Mouse (Mus musculus) embryonic facial prominence, embryonic 10.5 days (tissue): ENCODE results near the gene Ccdc114. TPM values are rescaled to one million over a fixed set of nuclear protein-coding genes. Genes with fewer than 3 reads are reported as not detected.
"Not testable (repeated sequence)": the region's sequence is repeated elsewhere in the genome, so short reads cannot be mapped to it uniquely, and the experiment has no call there.

Source experiments
- DNase-seq: peaks from one replicate; pipeline ENCODE4 v3.0.0-alpha.2; 2017; ENCODE audit warnings: low spot score
- H3K27ac ChIP-seq: fragments of 300-500 bp; sonication (generic); replicated peaks from 2 replicates; pipeline ENCODE4 v1.5.1; 2016; ENCODE audit warnings: mild to moderate bottlenecking
- H3K27me3 ChIP-seq: fragments of 300-500 bp; sonication (generic); replicated peaks from 2 replicates; pipeline ENCODE4 v1.6.1; 2016; ENCODE audit warnings: low read depth, mild to moderate bottlenecking; ENCODE audit not compliant: poor library complexity, severe bottlenecking
- H3K36me3 ChIP-seq: fragments of 300-500 bp; sonication (generic); replicated peaks from 2 replicates; pipeline ENCODE4 v1.6.1; 2016; ENCODE audit warnings: mild to moderate bottlenecking, moderate library complexity
- H3K4me1 ChIP-seq: fragments of 300-500 bp; sonication (generic); 2 replicates; pipeline ENCODE4 v1.6.1; 2016
- H3K4me3 ChIP-seq: fragments of 300-500 bp; sonication (generic); 2 replicates; pipeline ENCODE4 v1.5.1; 2016; ENCODE audit warnings: mild to moderate bottlenecking, moderate library complexity
- H3K9me3 ChIP-seq: fragments of 300-500 bp; sonication (generic); 2 replicates; pipeline ENCODE4 v1.6.1; 2016; ENCODE audit warnings: mild to moderate bottlenecking
- WGBS: fragments of 180-500 bp; shearing (Covaris S2); methylation state at CpG from one replicate; pipeline ENCODE4 v1.1.7; 2016; 5-methylcytosine and 5-hydroxymethylcytosine counted together
- polyA plus RNA-seq: library from polyadenylated mRNA; unstranded; fragments of >200 nt; fragmentation: Nextera tagmentation; extraction: Ambion mirVana; gene quantifications from 2 replicates; pipeline ENCODE4 v1.2.1, GENCODE M21; 2016

Gene Ccdc114
- polyA plus RNA-seq = 4.6 and 6.8 TPM in 2 replicates

- 3% methylated on average over 24 of the region's 24 CpGs for WGBS
- Histone ChIP-seq H3K27me3 (peaks cover 37% of the 10 kb centered on the region), H3K36me3 (no peaks in the 10 kb centered on the region; the same call in 1 of the 2 replicates), H3K9me3 (peaks cover 6% of the 10 kb centered on the region; the same call in 1 of the 2 replicates), H3K4me1 (peaks cover 47% of the 10 kb centered on the region), H3K4me3 (peak within 1 kb of the TSS; percentile 60), H3K27ac (peak within 1 kb of the TSS; percentile 83)
- DNase-seq = peak; percentile 73
Observed at GRCm38 (mm10) chr7:45923762-45924428, at the start of gene Ccdc114. TSS of gene Ccdc114 (plus strand) at chr7:45924072.

DNA sequence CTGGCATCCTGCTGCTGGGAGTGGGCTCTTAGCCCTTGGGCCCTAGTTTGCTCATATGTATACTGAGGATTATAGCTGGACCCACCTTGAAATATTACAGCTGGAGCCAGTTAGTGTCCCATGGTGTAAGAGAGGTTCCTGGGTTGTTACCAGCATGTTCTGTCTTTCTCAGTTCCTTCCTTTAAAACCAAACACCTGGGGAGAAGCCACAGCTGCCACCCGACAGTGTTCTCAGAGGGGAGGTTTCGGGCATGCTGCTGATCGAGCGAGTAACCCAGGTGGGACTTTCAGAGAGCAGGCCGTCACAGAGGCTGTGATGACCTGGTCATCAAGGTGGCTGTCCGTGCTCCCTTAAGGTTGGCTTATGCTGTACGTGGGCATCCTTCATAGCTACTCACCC, 47.0 kb upstream of the Ccdc114 start:
- peaks cover 5% of the 10 kb centered on the region for H3K27me3 ChIP-seq
- no peak overlapping the region for H3K4me3 ChIP-seq
- H3K27ac ChIP-seq = no peak overlapping the region
- H3K36me3 ChIP-seq = peaks cover 79% of the 10 kb centered on the region
- H3K9me3 ChIP-seq = peaks cover 3% of the 10 kb centered on the region; the same call in 1 of the 2 replicates
- 93% methylated on average over 7 of the region's 7 CpGs for WGBS
- H3K4me1 ChIP-seq = peaks cover 24% of the 10 kb centered on the region
- no peak for DNase-seq

GRCm38 (mm10) chr7:45878278-45878677, 45.6 kb upstream of the Ccdc114 start, which contains the start of gene Grin2d:
TSS of gene Grin2d (minus strand) at chr7:45878378.
- not testable (repeated sequence) for H3K4me3 ChIP-seq, H3K27ac ChIP-seq, H3K27me3 ChIP-seq, DNase-seq, H3K9me3 ChIP-seq
- Histone ChIP-seq H3K4me1 (peaks cover 19% of the 10 kb centered on the region), H3K36me3 (peaks cover 93% of the 10 kb centered on the region)
- WGBS = 90% methylated on average over 1 of the region's 1 CpGs

- 94% methylated on average over 4 of the region's 4 CpGs for WGBS
- Histone ChIP-seq H3K27ac (no peak overlapping the region), H3K9me3 (peaks cover 3% of the 10 kb centered on the region; the same call in 1 of the 2 replicates), H3K36me3 (peaks cover 99% of the 10 kb centered on the region), H3K4me1 (no peaks in the 10 kb centered on the region), H3K4me3 (no peak overlapping the region), H3K27me3 (no peaks in the 10 kb centered on the region)
- no peak for DNase-seq
Observed at GRCm38 (mm10) chr7:45880531-45880930, 43.3 kb upstream of the Ccdc114 start.

DNA sequence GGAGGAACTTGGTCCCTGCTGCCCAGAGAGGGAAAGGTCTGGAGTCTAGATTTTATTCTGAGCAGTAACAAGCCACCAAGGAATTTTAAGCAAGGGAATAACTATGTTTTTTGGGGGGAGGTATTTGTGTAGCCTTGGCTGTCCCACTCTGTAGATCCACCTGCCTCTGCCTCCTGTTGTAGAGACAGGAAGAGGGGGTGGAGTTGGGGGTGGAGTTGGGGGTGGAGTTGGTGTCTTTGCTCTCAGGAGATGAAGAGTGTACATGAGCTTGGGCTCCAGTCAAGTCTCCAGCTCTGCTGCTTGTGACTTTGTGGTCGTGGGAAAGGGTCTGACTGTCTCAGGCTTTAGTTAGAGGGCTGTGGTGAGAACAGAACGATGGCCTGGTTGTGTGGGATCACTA, 42.9 kb upstream of the Ccdc114 start:
- 86% methylated on average over 2 of the region's 2 CpGs for WGBS
- Histone ChIP-seq H3K4me3 (no peak overlapping the region), H3K27ac (no peak overlapping the region), H3K36me3 (peaks cover 99% of the 10 kb centered on the region), H3K4me1 (no peaks in the 10 kb centered on the region), H3K27me3 (no peaks in the 10 kb centered on the region), H3K9me3 (peaks cover 3% of the 10 kb centered on the region; the same call in 1 of the 2 replicates)
- no peak for DNase-seq

- Histone ChIP-seq H3K4me3 (no peak overlapping the region), H3K9me3 (no peaks in the 10 kb centered on the region), H3K4me1 (peaks cover 13% of the 10 kb centered on the region; the same call in 1 of the 2 replicates), H3K27me3 (no peaks in the 10 kb centered on the region), H3K36me3 (peaks cover 42% of the 10 kb centered on the region), H3K27ac (no peak overlapping the region)
- WGBS = 58% methylated on average over 3 of the region's 3 CpGs
- no peak for DNase-seq
Observed at GRCm38 (mm10) chr7:45887246-45887645, 36.6 kb upstream of the Ccdc114 start.

DNA sequence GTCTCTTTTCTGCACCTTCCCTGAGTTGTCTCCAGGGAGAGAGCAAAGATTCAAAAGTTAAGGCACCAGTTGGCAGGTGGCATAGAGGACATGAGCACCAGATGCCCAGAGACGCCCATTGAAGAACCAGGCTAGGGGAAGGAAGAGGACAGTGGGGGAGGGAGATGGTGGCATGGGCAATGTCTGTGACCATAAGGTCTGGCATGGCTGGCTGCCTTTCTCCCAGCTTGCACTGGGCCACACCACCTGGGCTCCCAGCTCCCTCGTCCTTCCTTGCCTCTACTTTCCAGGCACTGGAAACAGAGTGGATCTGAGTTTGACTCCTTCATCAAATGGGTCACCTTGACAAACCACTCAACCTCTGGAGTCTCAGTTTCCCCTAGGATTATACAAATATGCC, 31.2 kb upstream of the Ccdc114 start:
- WGBS = 81% methylated on average over 2 of the region's 2 CpGs
- H3K4me1 ChIP-seq = peaks cover 28% of the 10 kb centered on the region
- DNase-seq = no peak
- no peaks in the 10 kb centered on the region for H3K9me3 ChIP-seq
- no peak overlapping the region for H3K27ac ChIP-seq
- peaks cover 9% of the 10 kb centered on the region for H3K27me3 ChIP-seq
- H3K36me3 ChIP-seq = no peaks in the 10 kb centered on the region
- no peak overlapping the region for H3K4me3 ChIP-seq

DNA sequence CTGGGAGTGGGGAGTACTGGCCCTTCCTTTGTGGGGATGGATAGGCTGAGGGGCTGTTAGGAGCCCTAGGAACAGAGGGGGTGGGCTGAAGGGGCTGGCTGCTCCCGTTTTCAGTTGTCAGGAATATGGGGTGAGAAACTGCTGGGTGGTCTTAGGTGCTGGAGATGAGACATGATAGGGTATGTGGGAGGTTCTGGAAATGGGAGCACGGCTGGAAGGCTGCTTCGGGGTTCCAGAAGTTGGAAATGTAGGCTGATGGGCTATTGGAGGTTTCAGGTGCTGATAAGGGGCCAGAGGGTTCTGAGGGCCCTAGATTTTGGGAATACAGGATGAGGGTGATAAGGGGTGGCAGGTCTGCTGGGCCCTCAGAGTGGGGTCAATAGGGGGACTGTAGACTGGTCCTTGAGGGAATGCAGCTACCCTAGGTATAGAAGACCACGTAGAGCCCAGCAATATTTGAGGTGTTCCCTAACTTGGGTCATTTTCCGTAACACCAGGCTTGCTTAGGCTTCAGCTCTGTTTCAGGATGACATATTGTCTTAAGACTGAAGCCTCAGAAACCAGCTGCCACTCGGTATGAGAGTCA, 27.8 kb upstream of the Ccdc114 start:
- H3K4me3 ChIP-seq = peak overlapping the region; percentile 67
- peaks cover 32% of the 10 kb centered on the region for H3K4me1 ChIP-seq
- WGBS = 74% methylated on average over 6 of the region's 6 CpGs
- H3K36me3 ChIP-seq = no peaks in the 10 kb centered on the region
- DNase-seq = no peak
- H3K27me3 ChIP-seq = peaks cover 9% of the 10 kb centered on the region
- peak overlapping the region; percentile 81 for H3K27ac ChIP-seq
- H3K9me3 ChIP-seq = no peaks in the 10 kb centered on the region

DNA sequence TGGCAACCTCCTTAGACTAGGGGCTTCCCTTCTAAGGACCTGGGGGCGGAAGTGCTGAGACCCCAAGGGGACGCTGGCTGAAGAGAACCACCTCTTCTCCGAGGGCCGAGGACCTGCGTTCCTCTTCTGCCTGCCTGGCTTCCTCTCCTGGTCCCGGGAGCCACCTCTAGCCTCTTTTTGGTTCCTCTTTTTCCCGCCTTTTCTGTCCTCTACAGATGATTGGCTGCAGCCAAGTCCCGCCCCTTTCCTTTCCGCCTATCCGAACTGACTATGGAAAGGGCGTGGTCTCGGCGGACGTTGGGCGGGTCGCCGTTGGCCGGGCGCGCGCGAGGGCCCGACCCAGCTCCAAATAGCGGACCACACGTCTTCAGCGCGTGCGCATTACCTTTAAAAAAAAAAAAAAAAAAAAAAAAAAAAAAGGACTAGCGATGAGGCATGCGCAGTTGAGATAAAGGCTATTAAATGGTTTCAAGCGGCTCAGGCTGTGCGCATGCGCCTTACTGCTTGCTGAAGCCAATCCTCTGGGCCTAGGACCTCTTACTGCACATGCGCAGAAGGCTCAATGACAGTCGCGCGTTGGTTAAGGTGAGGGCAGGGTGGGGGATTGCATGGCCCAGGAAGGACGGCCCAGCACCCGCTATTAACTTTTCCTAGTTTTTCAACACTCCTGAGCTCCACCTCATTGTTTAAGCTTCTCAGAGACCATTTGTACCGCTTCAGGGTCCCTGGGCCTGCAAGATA, 27.2 kb upstream of the Ccdc114 start, which contains the start of the genes Syngr4 and Tmem143:
TSS of gene Syngr4 (minus strand) at position 198 of the 741 bp plus-strand sequence.
TSS of gene Tmem143 (plus strand) at position 425 of the 741 bp plus-strand sequence.
- DNase-seq = peak; percentile 96
- Histone ChIP-seq H3K4me1 (peaks cover 28% of the 10 kb centered on the region), H3K36me3 (no peaks in the 10 kb centered on the region), H3K4me3 (peak within 1 kb of the TSS; percentile 67), H3K27ac (peak within 1 kb of the TSS; percentile 92), H3K27me3 (peaks cover 9% of the 10 kb centered on the region), H3K9me3 (no peaks in the 10 kb centered on the region)
- under 1% methylated on average over 40 of the region's 40 CpGs for WGBS

GRCm38 (mm10) chr7:45897258-45897757, 26.6 kb upstream of the Ccdc114 start:
- peak; percentile 61 for DNase-seq
- WGBS = under 1% methylated on average over 19 of the region's 19 CpGs

GRCm38 (mm10) chr7:45898125-45898524, 25.7 kb upstream of the Ccdc114 start:
- not testable (repeated sequence) for H3K36me3 ChIP-seq, H3K27ac ChIP-seq, DNase-seq, H3K9me3 ChIP-seq, H3K27me3 ChIP-seq
- Histone ChIP-seq H3K4me1 (peaks cover 20% of the 10 kb centered on the region), H3K4me3 (peak overlapping the region; percentile 67)
- 68% methylated on average over 4 of the region's 4 CpGs for WGBS

More at GRCm38 (mm10) chr7:45897258-45897757, 26.6 kb upstream of the Ccdc114 start:
- Histone ChIP-seq H3K4me3 (peak overlapping the region; percentile 67), H3K9me3 (no peaks in the 10 kb centered on the region), H3K36me3 (no peaks in the 10 kb centered on the region), H3K27me3 (peaks cover 9% of the 10 kb centered on the region), H3K4me1 (peaks cover 23% of the 10 kb centered on the region), H3K27ac (peak overlapping the region; percentile 92)

DNA sequence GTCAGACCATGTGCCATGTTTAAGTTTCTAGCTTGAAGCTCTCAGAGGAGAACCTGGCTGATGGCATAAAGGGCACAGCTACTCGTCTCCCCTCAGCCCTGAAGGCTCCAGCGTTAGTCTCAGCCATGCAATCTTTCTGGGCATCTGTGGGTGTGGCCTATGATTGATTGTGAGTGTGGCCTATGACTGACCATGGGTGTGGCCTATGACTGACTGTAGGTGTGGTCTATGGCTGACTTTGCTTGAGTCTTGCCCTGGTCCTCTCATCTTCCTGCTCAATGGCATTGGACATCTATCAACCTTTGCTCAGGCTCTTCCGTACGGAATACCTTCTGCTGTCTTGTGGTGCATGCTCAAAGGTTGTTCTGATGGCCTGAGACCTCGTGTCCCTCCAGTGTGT, 22.3 kb upstream of the Ccdc114 start:
- Histone ChIP-seq H3K4me1 (peaks cover 14% of the 10 kb centered on the region), H3K9me3 (peaks cover 2% of the 10 kb centered on the region; the same call in 1 of the 2 replicates), H3K27me3 (no peaks in the 10 kb centered on the region), H3K27ac (no peak overlapping the region), H3K36me3 (no peaks in the 10 kb centered on the region), H3K4me3 (no peak overlapping the region)
- WGBS = 61% methylated on average over 5 of the region's 5 CpGs
- DNase-seq = no peak
